Mouse (Mus musculus): ENCODE results near the gene Klhl6. TPM values are rescaled to one million over a fixed set of nuclear protein-coding genes. Genes with fewer than 3 reads are reported as not detected.

Klhl6 gene
- polyA plus RNA-seq, 1 experiment from 2014 or later = 130 TPM

- no peak for DNase-seq (ENCODE audit: low spot score)
Observed at GRCm38 (mm10) chr16:19972736-19973350, 10.0 kb downstream of the Klhl6 start.

GRCm38 (mm10) chr16:19969506-19969905 lies 13.3 kb downstream of the Klhl6 start:
- no peak for DNase-seq (ENCODE audit: low spot score)

DNA sequence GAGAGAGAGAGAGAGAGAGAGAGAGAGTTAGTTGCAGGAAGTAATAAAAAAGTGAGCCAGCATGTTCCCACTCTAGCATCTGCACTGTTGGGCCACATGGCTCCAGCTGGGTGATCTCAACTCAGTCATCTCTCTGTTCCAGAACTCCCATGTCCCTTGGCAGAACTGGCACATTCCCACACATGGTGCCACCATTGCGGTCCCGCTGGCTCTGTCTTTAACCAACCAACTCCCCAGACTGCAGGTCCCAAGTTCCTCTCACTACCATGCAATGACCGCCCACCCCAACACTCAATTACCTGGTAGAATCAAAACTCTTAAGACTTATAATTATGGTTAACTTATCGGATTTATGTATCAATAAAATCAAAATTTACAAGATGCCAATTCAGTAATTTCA lies 14.2 kb downstream of the Klhl6 start:
- DNase-seq (ENCODE audit: low spot score) = no peak

GRCm38 (mm10) chr16:19967897-19968392 lies 14.9 kb downstream of the Klhl6 start:
- no peak for DNase-seq (ENCODE audit: low spot score)

- DNase-seq (ENCODE audit: low spot score) = no peak
Observed at GRCm38 (mm10) chr16:19966976-19967375, 15.9 kb downstream of the Klhl6 start.

- no peak for DNase-seq (ENCODE audit: low spot score)
Observed at GRCm38 (mm10) chr16:19966437-19966836, 16.4 kb downstream of the Klhl6 start.

DNA sequence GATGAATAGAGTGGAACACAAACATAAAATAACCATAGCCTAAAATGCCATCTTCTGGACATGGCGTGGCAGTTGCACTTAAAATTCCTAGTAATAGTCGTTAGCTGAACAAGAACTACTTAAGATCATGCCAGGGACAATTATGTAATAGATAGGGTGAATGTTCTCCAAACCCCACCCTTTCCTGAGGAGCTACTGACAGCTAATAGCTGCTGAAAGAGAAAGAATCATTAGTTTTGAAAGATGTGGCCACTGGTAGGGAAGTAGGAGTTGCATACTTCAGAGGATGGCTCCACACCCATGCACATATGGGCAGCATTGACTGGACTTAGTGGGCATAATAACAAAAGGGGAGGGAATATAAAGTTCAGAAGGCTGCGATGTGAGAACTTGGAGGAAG lies 19.9 kb downstream of the Klhl6 start:
- no peak for DNase-seq (ENCODE audit: low spot score)

DNA sequence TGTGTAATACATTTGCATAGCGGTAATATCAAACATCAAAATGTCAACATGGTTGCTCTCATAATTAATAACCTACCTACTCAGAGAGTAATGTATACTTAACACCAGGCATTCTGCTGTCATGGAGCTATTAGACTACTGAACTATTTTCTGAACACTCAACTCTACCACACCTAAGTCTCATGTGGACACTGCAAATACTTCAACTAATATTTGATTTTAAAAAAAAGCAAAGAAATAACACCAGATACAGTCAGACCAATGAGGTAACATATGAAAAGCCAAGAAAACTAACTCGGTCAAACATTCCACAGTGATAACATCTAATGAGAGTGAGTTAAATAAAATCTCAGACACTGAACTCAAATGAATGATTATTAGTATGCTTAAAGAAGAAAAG lies 21.8 kb downstream of the Klhl6 start:
- no peak for DNase-seq (ENCODE audit: low spot score)

GRCm38 (mm10) chr16:19960407-19961058 lies 22.3 kb downstream of the Klhl6 start:
- DNase-seq (ENCODE audit: low spot score) = peak; percentile 69

DNA sequence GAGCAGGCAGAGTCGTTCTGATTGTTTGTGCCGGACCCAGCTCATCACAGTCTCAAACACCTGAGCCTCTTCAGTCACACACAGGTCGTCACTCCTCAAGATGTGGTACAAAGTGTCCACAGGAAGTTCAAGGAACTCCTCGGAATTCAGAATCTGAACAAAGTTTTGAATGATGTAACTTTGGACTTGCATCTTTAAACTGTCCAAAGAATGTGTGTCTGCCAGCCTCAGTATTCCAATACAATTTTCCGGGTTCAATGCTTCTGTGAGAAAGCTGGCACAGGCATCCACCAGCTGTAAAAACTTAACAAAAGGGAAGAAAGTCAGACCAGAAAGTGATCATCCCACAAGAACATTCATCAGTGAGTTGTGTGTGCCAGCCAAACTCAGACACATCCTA lies 25.8 kb downstream of the Klhl6 start:
- DNase-seq (ENCODE audit: low spot score) = no peak

GRCm38 (mm10) chr16:19947336-19947735 lies 35.5 kb downstream of the Klhl6 start:
- DNase-seq (ENCODE audit: low spot score) = no peak

DNA sequence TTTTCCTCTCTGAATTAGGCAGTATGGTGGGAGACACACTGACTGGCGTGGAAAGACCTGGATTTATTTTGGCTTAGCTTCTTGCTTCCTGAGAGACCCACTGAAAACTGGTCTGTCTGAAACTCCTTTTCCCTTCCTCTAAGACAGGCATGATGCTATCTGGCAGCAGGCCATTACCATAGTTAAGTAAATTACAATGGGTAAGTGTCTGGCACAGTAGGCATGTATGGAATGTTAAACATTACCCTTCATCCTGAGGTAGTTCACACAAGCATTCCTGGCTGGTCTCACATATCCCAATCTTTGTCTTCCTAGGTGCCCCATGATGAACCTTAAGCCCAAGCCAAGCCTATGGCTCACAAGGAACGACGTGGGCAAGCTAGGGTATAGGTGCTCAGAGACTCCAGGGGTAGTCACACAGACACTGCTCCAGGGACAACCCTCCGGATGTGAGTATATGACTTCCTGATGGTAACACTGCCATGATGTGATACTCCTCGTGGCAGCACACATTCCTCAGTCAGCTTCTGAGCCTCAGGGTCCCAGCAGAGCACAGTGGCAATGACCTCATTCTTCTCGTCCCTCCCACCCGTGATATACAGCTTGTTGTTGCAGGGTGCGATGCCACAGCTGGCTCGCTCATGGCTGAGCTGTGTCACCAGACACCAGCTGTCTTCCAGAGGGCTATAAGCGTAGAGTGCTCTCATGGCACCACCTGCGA lies 36.1 kb downstream of the Klhl6 start:
- DNase-seq (ENCODE audit: low spot score) = no peak

DNA sequence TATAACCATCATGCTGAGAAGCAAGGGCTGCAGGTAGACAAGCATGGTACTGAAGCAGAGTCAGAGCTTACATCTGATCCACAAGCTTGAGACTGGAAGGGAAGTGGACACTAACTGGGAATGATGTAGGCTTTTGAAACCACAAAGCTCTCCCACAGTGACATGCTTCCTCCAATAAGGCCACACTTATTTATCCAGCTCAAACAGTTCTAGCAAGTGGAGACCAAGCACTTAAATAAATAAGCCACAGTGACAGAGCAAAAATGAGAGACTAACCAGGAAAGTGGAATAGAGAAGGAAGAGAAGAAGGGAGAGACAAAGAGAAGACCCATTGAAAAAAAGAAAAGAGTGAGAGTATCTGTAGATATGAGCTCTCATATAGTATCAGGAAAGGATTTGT lies 62.0 kb downstream of the Klhl6 start:
- no peak for DNase-seq (ENCODE audit: low spot score)

DNA sequence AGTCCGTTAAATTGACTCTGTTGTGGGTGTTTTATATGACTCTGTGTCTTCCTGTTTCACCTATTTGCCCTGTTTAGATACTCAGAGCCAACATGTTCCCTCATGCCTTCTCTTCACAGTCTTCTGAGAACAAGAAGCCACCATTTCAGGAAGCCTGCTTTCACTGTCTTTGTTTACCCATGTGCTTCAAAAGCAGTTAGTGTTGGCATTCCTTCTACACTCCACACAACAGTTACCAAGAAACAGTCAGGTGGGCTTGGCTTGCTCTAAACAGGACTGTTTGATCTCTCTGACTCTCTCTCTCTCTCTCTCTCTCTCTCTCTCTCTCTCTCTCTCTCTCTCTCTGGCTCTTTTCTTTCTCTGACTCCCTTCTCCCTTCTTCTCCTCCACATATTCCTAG lies 64.6 kb downstream of the Klhl6 start:
- DNase-seq (ENCODE audit: low spot score) = no peak

DNA sequence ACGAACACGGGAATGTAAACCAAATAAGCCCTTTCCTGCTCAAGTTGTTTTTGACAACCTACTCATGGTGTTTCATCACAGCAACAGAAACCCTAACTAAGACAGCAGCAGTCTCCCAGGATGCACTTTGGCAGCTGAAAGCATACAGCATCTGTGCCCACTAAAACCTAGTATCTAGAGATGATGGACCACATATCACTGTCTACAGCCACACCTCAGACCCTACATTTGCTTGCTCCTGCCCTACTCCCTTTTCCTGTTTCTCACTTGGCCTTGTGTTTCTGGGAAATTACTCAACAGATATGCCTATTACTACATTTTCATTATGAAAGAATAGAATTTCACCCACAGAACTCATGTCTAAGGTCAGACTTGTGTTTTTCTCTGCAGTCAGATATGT lies 70.3 kb downstream of the Klhl6 start:
- DNase-seq (ENCODE audit: low spot score) = no peak

DNA sequence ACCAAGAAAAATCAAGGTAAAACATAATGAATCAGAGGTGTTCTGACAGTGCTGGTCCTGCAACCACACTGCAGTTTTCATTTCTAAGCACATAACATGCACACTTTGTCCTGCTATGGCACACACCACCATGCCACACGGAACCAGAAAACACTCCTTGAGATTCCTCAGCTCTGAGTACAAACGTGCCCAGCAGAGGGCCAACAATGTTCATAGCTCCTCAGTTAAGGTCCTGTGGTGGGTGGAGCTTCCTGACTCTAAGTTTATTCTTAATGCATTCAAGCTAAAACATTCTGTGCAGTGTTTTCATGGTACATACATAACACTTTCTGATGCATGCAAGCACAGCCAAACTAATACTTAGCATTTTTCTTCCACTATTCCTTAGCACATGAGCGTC lies 74.5 kb downstream of the Klhl6 start:
- peak; percentile 48 for DNase-seq (ENCODE audit: low spot score)

- peak; percentile 77 for DNase-seq (ENCODE audit: low spot score)
Observed at GRCm38 (mm10) chr16:19907103-19907502, 75.7 kb downstream of the Klhl6 start.

- DNase-seq (ENCODE audit: low spot score) = no peak
Observed at GRCm38 (mm10) chr16:19904734-19905479, 77.9 kb downstream of the Klhl6 start.

- no peak for DNase-seq (ENCODE audit: low spot score)
Observed at GRCm38 (mm10) chr16:19903792-19904191, 79.0 kb downstream of the Klhl6 start.
